Mouse (Mus musculus): ENCODE data around the gene Sesn3.
A peak's percentile ranks its signal among the peaks of the same experiment; 100 is the strongest.

Sesn3 gene

DNA sequence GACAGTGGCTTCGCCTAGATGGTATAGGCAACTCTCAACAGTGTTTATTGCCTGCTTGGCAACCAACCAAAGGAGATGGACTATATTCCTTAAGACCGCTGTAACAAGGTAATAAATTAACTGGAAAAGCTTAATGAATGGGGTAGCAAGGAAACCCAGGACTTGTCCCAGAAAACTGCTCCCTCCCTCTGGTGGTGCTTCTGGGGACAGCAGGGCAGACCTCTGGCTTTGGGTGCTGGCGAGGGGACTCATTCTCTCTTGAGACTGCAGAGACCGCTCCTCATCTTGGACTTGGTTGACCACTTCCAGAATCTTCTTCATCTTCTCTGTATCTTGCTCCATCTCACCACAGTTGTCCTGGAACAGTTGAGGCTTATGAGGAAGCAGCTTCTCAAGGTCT lies 82.2 kb downstream of the Sesn3 start:
- no peak for DNase-seq (ENCODE audit: low read depth)

DNA sequence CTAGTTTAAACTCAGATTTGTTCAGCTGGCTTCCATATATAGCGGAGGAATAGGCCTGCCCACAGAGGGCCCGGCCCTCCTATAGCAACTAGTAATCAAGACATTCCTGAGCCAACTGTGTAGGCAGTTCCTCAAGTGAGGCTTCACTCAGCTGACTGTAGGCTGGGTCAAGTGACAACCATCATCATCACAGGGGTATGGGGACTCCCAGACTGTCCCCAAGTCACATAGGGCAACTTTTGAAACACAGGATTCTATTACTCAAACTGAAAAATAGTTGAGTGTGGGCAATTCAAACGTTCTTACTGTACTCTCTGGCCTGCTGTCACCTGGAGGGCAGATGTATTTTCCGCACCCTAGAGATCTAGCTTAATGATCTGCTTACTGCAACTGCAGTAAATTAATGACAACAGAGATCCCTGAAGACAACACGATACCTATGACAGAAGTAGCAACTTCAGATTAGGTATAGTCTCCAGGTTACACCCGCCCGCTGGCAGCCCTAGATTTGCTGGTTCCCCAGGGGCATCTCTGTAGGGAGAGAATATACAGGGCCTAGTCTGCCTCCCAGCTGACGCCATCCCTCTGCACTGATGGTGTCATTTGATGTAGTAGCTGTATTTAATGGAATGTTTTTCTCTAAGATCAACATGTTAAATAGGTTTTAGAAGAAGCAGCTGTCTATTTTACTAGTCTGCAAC lies 87.4 kb downstream of the Sesn3 start:
- no peak for DNase-seq (ENCODE audit: low read depth)

DNA sequence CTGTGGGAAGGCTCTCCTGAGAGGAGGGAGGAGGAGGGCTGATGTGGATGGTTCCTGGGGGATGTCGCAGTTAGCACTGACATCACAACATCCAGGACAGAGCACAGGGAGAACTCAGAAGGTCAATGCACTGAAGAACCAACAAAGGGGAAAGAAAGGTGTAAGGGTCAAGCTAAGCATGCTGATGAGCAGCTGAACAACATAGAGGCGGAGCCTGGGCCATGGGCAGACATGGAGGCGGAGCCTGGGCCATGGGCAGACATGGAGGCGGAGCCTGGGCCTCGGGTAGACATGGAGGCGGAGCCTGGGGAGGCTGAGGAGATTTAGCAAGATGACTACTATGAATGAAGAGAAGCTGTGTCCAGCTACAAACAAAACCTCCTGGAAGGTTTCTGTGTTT lies 88.7 kb downstream of the Sesn3 start:
- DNase-seq (ENCODE audit: low read depth) = no peak

DNA sequence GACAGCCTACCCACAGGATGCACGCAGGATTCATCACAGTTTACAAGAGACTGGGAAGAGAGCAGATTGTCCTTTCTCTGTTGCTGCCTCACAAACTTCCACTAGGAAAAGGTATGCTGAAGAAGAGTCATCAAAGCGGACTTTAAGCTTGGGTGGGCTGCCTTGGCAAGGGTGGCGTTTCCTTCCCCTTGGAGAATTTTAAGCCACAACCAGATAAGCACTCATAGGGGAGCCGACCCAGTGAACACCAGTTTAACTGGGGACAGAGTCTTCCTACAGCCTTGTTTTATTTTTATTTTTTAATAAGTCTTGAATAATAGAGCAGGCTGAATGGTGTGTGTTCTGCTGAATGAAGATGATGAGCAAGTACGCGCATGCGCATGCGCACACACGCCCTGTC lies 89.9 kb downstream of the Sesn3 start:
- no peak for DNase-seq (ENCODE audit: low read depth)

DNA sequence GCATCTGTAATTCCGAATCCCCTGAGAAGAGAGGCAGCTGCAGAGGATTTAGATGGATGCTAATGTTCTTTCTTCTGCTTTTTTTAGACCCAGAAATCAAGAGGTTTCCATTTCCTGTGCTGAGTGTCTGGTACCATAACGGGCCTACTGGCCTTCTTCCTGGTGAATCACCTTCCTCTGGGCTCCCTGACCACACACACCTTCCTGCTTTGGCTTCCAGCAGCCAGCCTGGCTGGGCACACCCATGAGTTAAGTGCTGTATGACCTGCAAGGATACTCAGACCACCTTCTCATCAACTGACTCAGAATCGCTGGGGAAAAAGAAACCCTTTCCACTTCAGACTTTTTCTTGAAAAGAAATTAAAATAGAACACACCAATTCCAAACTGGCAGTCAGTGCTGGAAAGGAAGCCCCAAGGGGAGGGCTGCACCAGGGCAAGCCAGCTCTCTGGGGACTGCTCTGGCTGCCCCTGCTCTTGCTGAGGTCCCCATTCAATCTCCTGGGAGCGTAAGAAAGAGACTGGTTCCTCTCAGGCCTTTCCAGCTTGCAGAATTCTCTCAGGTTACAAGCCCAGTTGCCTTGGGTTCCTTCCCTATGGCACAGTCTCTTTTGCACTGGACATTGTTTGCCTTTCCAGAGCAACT lies 90.7 kb downstream of the Sesn3 start:
- no peak for DNase-seq (ENCODE audit: low read depth)

DNA sequence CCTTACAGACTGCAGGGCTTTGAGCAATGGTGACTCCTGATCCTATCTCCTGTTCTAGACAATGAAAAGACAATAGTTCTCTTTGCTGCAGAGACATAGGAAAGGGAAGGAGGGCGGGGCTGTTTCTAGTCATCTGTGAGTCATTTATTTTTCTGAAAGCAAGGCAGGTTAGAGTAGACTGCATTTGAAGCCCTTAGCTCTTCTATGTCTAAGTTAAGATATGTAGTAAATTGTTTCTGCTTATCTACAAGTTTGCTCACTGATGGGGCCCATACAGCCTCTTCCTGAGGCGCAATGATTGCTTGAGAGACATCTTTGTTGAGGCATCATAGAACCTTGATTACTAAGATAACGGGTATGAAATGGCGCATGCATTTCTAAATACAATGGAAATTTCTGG lies 93.0 kb downstream of the Sesn3 start:
- no peak for DNase-seq (ENCODE audit: low read depth)

DNA sequence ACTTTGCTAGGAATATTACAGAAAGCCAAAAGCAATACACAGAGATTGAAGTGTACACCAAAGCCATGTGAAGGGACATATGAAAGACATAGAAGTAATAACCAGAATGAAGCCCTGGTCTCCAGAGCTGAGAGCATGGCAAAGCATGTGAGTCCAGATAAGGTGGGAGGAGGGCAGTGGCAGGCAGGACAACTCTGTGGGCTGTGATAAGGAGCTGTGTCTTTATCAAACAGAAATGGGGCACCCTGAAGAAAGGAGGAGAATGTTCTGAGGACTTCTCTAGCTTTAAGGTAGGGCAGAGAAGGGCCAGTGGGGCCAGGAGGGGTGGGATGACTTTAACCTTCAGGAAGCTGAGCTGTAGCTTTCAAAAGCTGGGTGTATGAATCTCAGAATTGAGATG lies 94.4 kb downstream of the Sesn3 start:
- no peak for DNase-seq (ENCODE audit: low read depth)

DNA sequence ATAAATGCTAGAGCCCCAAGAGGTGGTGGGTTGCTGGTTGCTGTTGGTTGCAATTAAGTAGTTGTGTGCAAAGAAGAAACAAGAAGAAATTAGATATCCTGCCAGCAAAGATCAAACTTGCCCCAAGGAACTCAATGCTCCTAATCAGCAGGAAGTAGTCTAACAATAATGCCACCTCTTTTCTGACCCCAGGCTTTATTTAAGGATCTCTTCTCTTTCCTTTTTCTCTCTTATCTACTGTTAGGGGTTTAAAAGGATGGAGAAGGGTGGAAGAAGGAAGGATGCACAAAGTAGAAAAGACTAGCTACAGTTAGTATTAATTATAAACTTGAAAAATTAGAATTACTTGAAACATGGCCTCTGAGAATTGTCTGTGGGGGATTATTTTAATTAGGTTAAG lies 97.6 kb downstream of the Sesn3 start:
- no peak for DNase-seq (ENCODE audit: low read depth)

DNA sequence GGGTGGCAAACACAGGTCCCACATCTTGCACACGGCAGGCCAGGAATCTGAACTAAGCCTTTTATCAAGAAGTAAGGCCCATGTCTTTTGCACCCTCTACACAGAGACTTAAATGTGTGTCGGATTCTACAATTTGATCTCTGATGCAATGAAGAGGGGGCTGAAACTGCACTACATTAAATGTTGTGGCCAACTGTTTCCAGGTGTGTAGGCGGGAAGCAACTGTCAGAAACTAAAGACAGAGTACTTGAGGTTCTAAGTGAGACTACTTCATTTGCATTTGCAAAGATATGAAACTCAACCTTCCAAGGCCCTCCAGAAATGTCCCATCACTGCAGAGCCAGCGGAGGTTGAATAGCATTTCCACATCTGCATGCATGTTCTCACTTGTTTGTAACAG lies 101.3 kb downstream of the Sesn3 start:
- DNase-seq (ENCODE audit: low read depth) = no peak

DNA sequence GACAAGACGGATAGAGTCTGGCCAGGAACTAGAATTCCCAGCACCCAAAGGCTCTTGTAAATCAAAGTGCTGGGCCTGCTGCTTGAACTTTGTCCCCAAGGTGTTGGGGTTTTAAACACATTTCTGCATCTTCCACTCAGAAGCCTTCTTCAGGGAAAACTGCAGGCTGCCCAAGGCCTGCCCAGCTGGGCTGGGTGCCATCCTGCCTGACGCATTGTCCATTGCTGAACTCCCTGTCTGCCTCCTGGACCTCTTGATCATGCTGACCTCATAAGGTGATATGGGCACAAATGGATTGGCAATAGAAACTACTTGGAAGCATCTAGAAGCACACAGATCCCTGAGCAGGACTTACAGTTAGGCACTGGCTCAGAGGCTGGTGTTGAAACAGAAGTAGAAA lies 103.3 kb downstream of the Sesn3 start:
- DNase-seq (ENCODE audit: low read depth) = no peak

DNA sequence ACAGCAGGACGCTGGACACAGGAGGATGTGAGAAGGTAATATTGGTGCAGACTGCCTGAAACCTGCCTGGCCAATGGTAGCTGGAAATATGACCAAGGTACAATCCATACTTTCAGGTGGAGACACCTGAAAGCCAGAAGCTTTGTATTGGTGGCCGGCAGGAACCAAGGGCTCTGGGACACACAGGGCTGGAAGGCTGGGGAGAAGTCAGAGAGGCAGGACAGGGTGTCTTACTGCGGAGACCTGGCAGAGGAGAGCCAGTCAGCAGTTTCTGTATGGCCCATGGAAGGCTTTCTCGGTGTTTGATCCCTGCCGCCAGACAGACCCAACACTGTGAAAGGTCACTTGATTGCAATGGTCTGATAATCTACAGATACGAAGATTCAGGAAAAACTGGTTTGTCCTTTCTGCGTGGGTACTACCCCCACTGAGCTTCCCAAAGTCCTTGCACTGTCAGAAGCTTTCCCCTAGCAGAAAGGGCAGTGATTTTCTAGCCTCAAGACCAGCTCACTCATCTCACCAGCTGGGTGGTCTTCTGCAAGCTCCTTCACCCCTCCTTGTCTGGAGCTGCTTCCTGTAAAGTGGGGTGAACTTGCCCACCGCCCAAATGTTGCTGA lies 105.0 kb downstream of the Sesn3 start:
- DNase-seq (ENCODE audit: low read depth) = no peak

DNA sequence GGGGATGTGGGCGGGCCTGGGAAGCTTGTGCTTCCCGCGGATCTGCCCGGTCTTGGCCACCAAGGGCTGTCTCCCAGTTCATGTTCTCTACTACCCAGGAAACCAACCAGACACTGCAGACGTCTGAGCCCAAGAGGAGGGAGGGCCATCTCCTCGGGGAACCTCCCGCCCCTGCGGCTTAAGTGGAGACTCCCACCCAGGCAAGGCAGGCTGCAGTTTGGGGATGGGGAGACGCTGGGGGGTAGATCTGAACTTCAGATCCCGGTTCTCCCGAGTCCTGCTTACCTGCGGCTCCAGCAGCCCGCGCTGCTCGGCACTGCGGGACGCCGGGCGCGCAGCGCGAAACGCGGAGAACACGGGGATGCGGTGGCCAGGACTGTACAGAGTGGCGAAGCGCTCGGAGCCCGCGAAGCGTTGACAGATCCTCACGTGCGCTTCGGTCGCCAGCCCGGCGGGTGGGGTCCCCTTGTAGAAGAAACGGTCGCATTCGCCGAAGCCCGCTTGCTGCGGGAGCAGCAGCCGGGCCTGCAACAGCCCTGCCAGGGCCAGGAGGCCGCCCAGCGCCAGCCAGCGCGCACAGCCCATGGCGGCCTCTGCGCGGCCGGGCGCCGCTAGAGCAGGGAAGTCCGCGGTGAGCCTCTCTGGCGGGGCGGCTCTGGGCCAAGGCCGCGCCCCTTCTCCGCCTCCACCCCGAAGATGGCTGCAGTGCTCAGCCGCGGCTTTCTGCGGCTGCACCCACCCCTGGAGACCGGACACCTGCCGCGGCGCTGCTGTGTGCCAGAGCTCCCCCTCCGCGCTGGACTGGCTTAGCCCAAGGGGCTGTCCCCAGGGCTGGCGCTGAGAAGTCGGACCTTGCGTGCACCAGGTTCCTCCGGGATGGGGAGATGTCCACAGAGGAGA lies 105.8 kb downstream of the Sesn3 start:
- DNase-seq (ENCODE audit: low read depth) = peak; percentile 49

DNA sequence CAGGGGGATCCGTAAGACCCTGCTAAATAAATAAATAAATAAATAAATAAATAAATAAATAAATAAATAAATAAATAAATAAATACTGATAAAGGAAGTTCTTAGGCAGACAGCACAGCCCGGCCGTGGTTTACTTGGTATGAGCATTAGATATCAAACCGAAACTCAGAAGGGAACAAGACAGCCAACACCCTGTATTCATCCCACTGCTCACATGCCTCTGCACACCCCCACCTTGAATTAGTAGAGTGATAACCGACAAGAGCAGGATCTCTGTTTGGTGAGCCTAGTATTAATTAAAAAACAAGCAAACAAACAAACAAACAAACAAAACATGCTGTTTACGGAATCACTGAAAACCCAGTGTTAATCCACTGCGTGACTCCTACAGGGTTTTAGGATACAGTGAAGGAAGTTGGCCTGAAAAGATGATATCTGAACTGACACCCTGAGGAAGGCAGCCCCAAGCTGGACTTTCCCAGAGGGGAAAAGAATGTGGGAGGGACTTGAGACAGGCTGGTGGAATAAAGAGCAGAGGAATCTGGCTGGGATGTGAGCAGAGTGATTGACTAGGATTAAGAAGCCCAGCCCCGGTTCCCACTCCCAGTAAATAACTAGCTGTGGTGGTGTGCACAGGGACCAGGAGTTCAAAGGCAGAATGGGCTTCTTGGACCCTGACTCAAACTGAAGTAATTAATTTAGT lies 106.6 kb downstream of the Sesn3 start, which contains the start of gene Endod1:
Endod1 (minus strand) TSS at position 155 of the 703 bp plus-strand sequence.
- no peak for DNase-seq (ENCODE audit: low read depth)

DNA sequence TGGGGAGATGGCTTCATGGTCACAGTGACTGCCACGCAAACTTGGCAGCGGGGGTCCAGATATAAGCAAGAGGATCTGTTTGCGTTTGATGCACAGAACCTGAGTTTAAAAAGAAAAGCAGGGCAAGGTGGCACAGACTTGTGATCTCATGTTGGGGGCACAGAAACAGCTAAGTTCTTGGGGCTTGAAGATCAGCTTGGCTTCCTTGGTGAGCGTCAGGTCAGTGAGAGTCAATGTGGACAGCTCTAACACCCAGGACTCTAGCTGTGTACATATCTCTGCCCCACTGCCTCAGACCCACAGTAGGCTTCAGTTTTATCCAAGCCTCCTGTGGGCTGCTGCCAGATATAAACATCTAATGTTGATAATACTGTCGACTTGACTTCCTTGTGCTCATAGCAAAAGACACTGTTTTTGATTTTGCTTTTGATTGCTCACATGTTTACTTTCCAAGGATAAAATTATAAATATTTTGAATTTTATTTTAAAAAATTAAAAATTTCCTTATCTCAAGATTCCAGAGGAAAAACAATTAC lies 107.5 kb downstream of the Sesn3 start:
- DNase-seq (ENCODE audit: low read depth) = no peak
